Mouse (Mus musculus): ENCODE data around the gene Pdp2. TPM values are rescaled to one million over a fixed set of nuclear protein-coding genes. Genes with fewer than 3 reads are reported as not detected.

The Pdp2 gene
- total RNA-seq (2012; rRNA removed), result 11.2 and 13.5 TPM in 2 replicates

GRCm38 (mm10) chr8:104591133-104591834 is at the start of gene Pdp2:
TSS of gene Pdp2 (plus strand) at chr8:104591451.
- H3K4me3 ChIP-seq (ENCODE audit: insufficient read depth in 1 of 2, low read depth in 1 of 2, low read length in 2 of 2, poor library complexity in 1 of 2, severe bottlenecking in 1 of 2), result peak within 1 kb of the TSS; percentile 87 to 95
- no peaks in the 10 kb centered on the region for H3K9me3 ChIP-seq (ENCODE audit: control insufficient read depth, insufficient read depth, low read depth, low read length)
- no peak for TF ChIP-seq HCFC1 (IDR thresholded peaks at IDR 0.05; ENCODE audit: borderline replicate concordance, insufficient read depth, low read length)
- no peak for TF ChIP-seq ZC3H11A (IDR thresholded peaks at IDR 0.05; ENCODE audit: borderline replicate concordance, low read depth, low read length)
- no peak for TF ChIP-seq ZNF384 (IDR thresholded peaks at IDR 0.05; ENCODE audit: low read depth, low read length)
- peak; percentile 93 for TF ChIP-seq CHD2 (IDR thresholded peaks at IDR 0.05; ENCODE audit: low read depth, low read length)
- TF ChIP-seq MAFK (IDR thresholded peaks at IDR 0.05; ENCODE audit: insufficient read depth, low read depth, low read length), result no peak
- peak within 1 kb of the TSS; percentile 46; the same call in 1 of the 2 replicates for H3K27ac ChIP-seq (ENCODE audit: insufficient read depth, low read depth, low read length, poor library complexity, severe bottlenecking)
- H3K4me1 ChIP-seq (ENCODE audit: control insufficient read depth in 2 of 2, insufficient read depth in 2 of 2, low read length in 2 of 2, poor library complexity in 1 of 2), result peaks cover 6 to 8% of the 10 kb centered on the region in 2 experiments; a peak in 3 of 4 replicates
- in situ Hi-C loops (cut with MboI; ENCODE audit: low sequenced_read_pairs in 2 of 2, unreplicated experiment in 2 of 2), result no loop called here
- H3K36me3 ChIP-seq (ENCODE audit: control insufficient read depth, insufficient read depth, low read length, poor library complexity, severe bottlenecking), result peaks cover 21% of the 10 kb centered on the region
- DNase-seq (ENCODE audit: low read depth, low spot score), result peak; percentile 97
- H3K9ac ChIP-seq (ENCODE audit: insufficient read depth, low read depth, low read length, poor library complexity, severe bottlenecking), result peak within 1 kb of the TSS; percentile 81

- Histone ChIP-seq H3K4me1 (ENCODE audit: control insufficient read depth in 2 of 2, insufficient read depth in 2 of 2, low read length in 2 of 2, poor library complexity in 1 of 2) (no peaks in the 10 kb centered on the region), H3K9me3 (ENCODE audit: control insufficient read depth, insufficient read depth, low read depth, low read length) (no peaks in the 10 kb centered on the region), H3K4me3 (ENCODE audit: insufficient read depth in 1 of 2, low read depth in 1 of 2, low read length in 2 of 2, poor library complexity in 1 of 2, severe bottlenecking in 1 of 2) (peak overlapping the region; percentile 73 to 80), H3K27ac (ENCODE audit: insufficient read depth, low read depth, low read length, poor library complexity, severe bottlenecking) (no peak overlapping the region), H3K36me3 (ENCODE audit: control insufficient read depth, insufficient read depth, low read length, poor library complexity, severe bottlenecking) (no peaks in the 10 kb centered on the region), H3K9ac (ENCODE audit: insufficient read depth, low read depth, low read length, poor library complexity, severe bottlenecking) (no peak overlapping the region)
- TF ChIP-seq ZC3H11A (IDR thresholded peaks at IDR 0.05; ENCODE audit: borderline replicate concordance, low read depth, low read length), result no peak
- TF ChIP-seq CHD2 (IDR thresholded peaks at IDR 0.05; ENCODE audit: low read depth, low read length), result no peak
- no peak for TF ChIP-seq MAFK (IDR thresholded peaks at IDR 0.05; ENCODE audit: insufficient read depth, low read depth, low read length)
- no peak for DNase-seq (ENCODE audit: low read depth, low spot score)
- in situ Hi-C loops (cut with MboI; ENCODE audit: low sequenced_read_pairs in 2 of 2, unreplicated experiment in 2 of 2), result no loop called here
Observed at GRCm38 (mm10) chr8:104541515-104541880, 49.8 kb upstream of the Pdp2 start.

GRCm38 (mm10) chr8:104542160-104542559 is 49.1 kb upstream of the Pdp2 start:
- Histone ChIP-seq H3K9me3 (ENCODE audit: control insufficient read depth, insufficient read depth, low read depth, low read length) (no peaks in the 10 kb centered on the region), H3K27ac (ENCODE audit: insufficient read depth, low read depth, low read length, poor library complexity, severe bottlenecking) (no peak overlapping the region), H3K9ac (ENCODE audit: insufficient read depth, low read depth, low read length, poor library complexity, severe bottlenecking) (no peak overlapping the region), H3K4me1 (ENCODE audit: control insufficient read depth in 2 of 2, insufficient read depth in 2 of 2, low read length in 2 of 2, poor library complexity in 1 of 2) (no peaks in the 10 kb centered on the region), H3K36me3 (ENCODE audit: control insufficient read depth, insufficient read depth, low read length, poor library complexity, severe bottlenecking) (no peaks in the 10 kb centered on the region), H3K4me3 (ENCODE audit: insufficient read depth in 1 of 2, low read depth in 1 of 2, low read length in 2 of 2, poor library complexity in 1 of 2, severe bottlenecking in 1 of 2) (no peak overlapping the region)
- DNase-seq (ENCODE audit: low read depth, low spot score), result no peak
- TF ChIP-seq ZNF384 (IDR thresholded peaks at IDR 0.05; ENCODE audit: low read depth, low read length), result no peak
- in situ Hi-C loops (cut with MboI; ENCODE audit: low sequenced_read_pairs in 2 of 2, unreplicated experiment in 2 of 2), result no loop called here

- Histone ChIP-seq H3K9ac (ENCODE audit: insufficient read depth, low read depth, low read length, poor library complexity, severe bottlenecking) (no peak overlapping the region), H3K4me1 (ENCODE audit: control insufficient read depth in 2 of 2, insufficient read depth in 2 of 2, low read length in 2 of 2, poor library complexity in 1 of 2) (no peaks in the 10 kb centered on the region), H3K4me3 (ENCODE audit: insufficient read depth in 1 of 2, low read depth in 1 of 2, low read length in 2 of 2, poor library complexity in 1 of 2, severe bottlenecking in 1 of 2) (no peak overlapping the region), H3K9me3 (ENCODE audit: control insufficient read depth, insufficient read depth, low read depth, low read length) (no peaks in the 10 kb centered on the region), H3K36me3 (ENCODE audit: control insufficient read depth, insufficient read depth, low read length, poor library complexity, severe bottlenecking) (no peaks in the 10 kb centered on the region), H3K27ac (ENCODE audit: insufficient read depth, low read depth, low read length, poor library complexity, severe bottlenecking) (no peak overlapping the region)
- TF ChIP-seq ZNF384 (IDR thresholded peaks at IDR 0.05; ENCODE audit: low read depth, low read length) (no peak), ZC3H11A (IDR thresholded peaks at IDR 0.05; ENCODE audit: borderline replicate concordance, low read depth, low read length) (no peak), HCFC1 (IDR thresholded peaks at IDR 0.05; ENCODE audit: borderline replicate concordance, insufficient read depth, low read length) (no peak), CHD2 (IDR thresholded peaks at IDR 0.05; ENCODE audit: low read depth, low read length) (no peak), MAFK (IDR thresholded peaks at IDR 0.05; ENCODE audit: insufficient read depth, low read depth, low read length) (no peak)
- DNase-seq (ENCODE audit: low read depth, low spot score), result no peak
- in situ Hi-C loops (cut with MboI; ENCODE audit: low sequenced_read_pairs in 2 of 2, unreplicated experiment in 2 of 2), result no loop called here
Observed at GRCm38 (mm10) chr8:104543440-104544045, 47.7 kb upstream of the Pdp2 start.

Measured in ES-E14 (cell line).